Mouse (Mus musculus) G1E (cell line): ENCODE measurements around the gene Slc39a10.

Experiments used
- CTCF ChIP-seq: IDR thresholded peaks from 2 replicates; pipeline ENCODE4 v1.5.1; 2012; ENCODE audit warnings: low read depth, low read length, inconsistent platforms, mixed read lengths
- GATA2 ChIP-seq: IDR thresholded peaks from 2 replicates; pipeline ENCODE4 v1.6.1; 2012; ENCODE audit warnings: low read depth, low read length, inconsistent platforms, borderline replicate concordance
- TAL1 ChIP-seq: conservative IDR thresholded peaks from 2 replicates; pipeline ENCODE4 v1.6.1; 2012; ENCODE audit warnings: low read depth, low read length, inconsistent platforms, mixed read lengths

DNA sequence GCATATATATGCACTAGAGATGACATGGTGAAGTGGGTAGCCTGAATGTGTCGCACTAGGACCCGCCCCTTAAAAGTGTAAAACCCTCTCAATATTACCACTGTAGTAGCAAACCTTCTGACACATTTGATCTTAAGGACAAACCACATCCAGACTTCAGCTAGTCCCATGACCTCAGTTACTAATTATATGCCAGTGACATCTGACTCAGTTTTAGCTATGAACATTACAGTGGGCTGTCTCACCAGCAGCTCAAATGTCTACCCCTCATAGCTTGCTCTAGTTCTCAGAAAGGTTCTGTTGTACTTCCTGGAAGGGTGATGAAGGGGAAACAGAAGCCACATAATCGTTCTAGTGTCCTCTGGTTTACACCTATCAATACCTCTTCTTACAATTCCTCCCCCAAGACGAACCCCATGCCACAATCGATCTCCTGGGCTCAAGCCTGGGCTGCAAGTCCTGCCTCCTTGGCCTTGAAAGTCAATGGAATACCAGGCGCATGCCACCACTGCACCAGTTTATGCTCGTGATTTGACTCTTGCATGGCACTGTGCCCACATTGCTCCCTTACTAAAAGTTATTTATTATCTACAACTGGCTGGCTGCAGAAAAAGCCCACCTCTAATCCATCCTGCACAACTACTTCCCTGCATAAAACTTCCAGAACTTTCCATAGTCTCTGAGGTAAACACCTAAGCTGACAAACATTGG lies 28.3 kb downstream of the Slc39a10 start:
- TF ChIP-seq CTCF (no peak), TAL1 (no peak), GATA2 (no peak)
